Mouse (Mus musculus): ENCODE measurements around the gene Nol4l. TPM values are rescaled to one million over a fixed set of nuclear protein-coding genes. Genes with fewer than 3 reads are reported as not detected.
A peak's percentile ranks its signal among the peaks of the same experiment; 100 is the strongest.

The Nol4l gene
- polyA plus RNA-seq, 1 experiment from 2014 or later, result 31.8 TPM

DNA sequence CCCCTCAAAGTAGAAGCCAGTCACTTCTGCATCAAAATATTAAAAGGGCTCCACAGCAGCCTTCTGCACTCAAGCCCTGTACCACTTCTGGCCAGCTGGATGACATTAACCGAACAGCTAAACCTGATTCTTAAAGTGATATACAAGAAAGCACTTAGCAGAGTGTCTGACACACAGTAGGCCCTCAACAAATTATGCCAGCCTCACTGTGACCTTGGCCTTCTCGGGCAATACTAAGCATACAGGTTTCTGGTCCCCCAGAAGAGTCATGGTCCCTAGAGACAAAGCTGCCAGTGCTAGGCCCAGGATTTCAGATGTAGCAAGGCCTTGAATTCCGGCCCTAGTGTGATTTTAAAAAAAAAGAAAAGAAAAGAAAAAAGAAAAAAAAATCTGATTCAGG is 9.1 kb upstream of the Nol4l start:
- 88% methylated on average over 3 of the region's 3 CpGs for WGBS
- no peaks in the 10 kb centered on the region for H3K9me3 ChIP-seq
- H3K4me3 ChIP-seq, result no peak overlapping the region
- H3K4me2 ChIP-seq (replicated peaks), result no peak overlapping the region
- no peak for ATAC-seq (ENCODE audit: low FRiP score, low read depth)
- H3K27ac ChIP-seq (replicated peaks), result no peak overlapping the region
- H3K36me3 ChIP-seq, result no peaks in the 10 kb centered on the region
- 0 out of 2 replicates have a peak, but pooled peaks cover 8% of the 10 kb centered on the region for H3K27me3 ChIP-seq
- H3K9ac ChIP-seq (replicated peaks), result no peak overlapping the region
- no peaks in the 10 kb centered on the region for H3K4me1 ChIP-seq

GRCm38 (mm10) chr2:153533981-153534380 is 4.2 kb upstream of the Nol4l start:
- H3K4me1 ChIP-seq, result peaks cover 5% of the 10 kb centered on the region
- H3K27ac ChIP-seq (replicated peaks), result no peak overlapping the region
- H3K27me3 ChIP-seq, result peaks cover 32% of the 10 kb centered on the region
- H3K36me3 ChIP-seq, result no peaks in the 10 kb centered on the region
- no peak overlapping the region for H3K4me3 ChIP-seq
- H3K4me2 ChIP-seq (replicated peaks), result no peak overlapping the region
- no peak for ATAC-seq (ENCODE audit: low FRiP score, low read depth)
- no peaks in the 10 kb centered on the region for H3K9me3 ChIP-seq
- WGBS, result 63% methylated on average over 1 of the region's 1 CpGs
- no peak overlapping the region for H3K9ac ChIP-seq (replicated peaks)

DNA sequence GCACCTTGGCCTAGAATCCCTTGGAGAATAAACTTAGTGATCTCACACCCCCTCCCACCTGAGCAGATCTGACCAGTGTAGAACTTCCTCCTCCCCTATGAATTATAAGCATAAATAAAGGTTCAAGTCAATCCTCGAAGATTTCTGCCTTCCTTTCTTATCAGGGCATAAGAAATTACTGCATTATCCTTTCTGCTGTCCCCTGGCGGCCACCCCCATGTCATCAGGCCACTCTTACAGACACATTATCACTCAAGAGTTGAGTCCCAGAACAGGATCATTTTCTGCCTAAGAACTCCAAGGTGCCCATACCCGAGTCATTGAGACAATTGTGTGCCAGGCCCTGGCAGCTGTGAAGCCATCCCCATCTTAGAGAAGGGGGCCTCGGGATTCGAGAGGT is 1.2 kb upstream of the Nol4l start:
- Histone ChIP-seq H3K27me3 (peaks cover 45% of the 10 kb centered on the region), H3K36me3 (no peaks in the 10 kb centered on the region), H3K4me2 (replicated peaks) (no peak overlapping the region), H3K9me3 (no peaks in the 10 kb centered on the region), H3K27ac (replicated peaks) (no peak overlapping the region), H3K4me1 (peaks cover 33% of the 10 kb centered on the region), H3K9ac (replicated peaks) (no peak overlapping the region), H3K4me3 (no peak overlapping the region)
- ATAC-seq (ENCODE audit: low FRiP score, low read depth), result no peak
- WGBS, result 48% methylated on average over 5 of the region's 5 CpGs

DNA sequence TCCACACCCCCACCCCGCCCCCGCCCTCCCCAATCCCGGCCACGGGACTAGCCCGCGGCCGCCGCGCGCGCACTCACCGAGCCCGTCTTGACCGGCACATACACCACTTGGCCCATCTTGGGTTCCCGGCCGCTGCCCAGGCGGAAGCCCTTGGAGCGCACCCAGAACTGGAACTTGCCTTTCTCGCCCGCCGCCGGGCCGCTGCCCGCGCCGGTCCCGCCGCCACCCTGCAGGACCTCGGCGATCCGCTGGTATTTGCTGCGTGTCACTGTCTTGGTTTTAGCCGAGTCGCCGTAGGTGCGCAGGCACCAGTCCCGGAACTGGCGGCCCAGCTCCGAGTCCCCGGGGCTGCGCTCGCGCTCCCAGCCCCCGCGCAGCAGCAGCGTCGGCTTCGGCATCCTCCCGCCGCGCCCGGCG is 398 bp downstream of the Nol4l start:
- Histone ChIP-seq H3K9ac (replicated peaks) (peak overlapping the region; percentile 88), H3K27me3 (peaks cover 52% of the 10 kb centered on the region), H3K4me1 (peaks cover 46% of the 10 kb centered on the region), H3K27ac (replicated peaks) (peak overlapping the region; percentile 97), H3K9me3 (no peaks in the 10 kb centered on the region), H3K4me3 (peak overlapping the region; percentile 72), H3K4me2 (replicated peaks) (peak overlapping the region; percentile 96), H3K36me3 (no peaks in the 10 kb centered on the region)
- peak; percentile 3; the same call in 1 of the 2 replicates for ATAC-seq (ENCODE audit: low FRiP score, low read depth)
- WGBS, result 0% methylated on average over 37 of the region's 53 CpGs

DNA sequence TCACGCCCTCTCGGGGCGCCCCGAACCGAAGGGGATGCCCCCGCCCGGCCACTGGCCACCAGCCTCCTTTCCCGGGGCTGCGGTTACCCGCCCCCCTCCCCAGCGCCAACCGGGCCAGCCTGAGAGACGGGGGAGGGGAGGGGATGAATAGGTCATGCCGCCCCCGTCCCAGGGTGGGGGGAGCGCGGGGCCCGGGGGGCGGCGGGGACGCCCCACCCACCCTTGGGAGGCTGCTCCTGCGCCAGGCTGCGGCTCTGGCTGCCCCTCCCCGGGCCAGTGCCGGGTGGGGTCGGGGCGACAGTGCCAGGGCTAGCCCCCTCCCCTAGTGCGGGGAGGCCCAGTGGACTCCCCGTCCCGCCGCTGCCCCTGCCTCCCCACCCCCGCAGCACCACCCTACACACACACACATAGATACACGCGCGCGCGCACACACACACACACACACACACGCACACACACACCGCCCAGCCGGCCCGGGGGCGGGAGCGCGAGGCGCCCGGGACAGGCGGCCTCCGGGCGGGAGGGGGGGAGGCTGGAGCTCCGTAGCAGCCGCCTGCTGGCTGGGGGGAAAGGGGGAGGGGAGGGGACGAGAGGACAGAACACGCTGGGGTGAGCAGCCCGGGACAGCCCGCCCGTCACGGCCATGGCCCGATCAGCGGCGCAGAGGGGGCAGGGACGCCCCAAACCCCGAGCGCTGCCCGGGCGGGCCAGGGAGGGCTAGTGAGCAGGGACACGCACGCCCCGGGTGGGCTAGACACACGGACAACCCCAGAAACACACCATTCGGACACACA is 1.0 kb downstream of the Nol4l start:
- H3K27me3 ChIP-seq, result peaks cover 52% of the 10 kb centered on the region

GRCm38 (mm10) chr2:153527580-153528531 is 1.9 kb downstream of the Nol4l start:
- H3K4me2 ChIP-seq (replicated peaks), result peak overlapping the region; percentile 96
- H3K9me3 ChIP-seq, result no peaks in the 10 kb centered on the region
- H3K27me3 ChIP-seq, result peaks cover 56% of the 10 kb centered on the region
- H3K36me3 ChIP-seq, result no peaks in the 10 kb centered on the region
- ATAC-seq (ENCODE audit: low FRiP score, low read depth), result peak; percentile 64
- WGBS, result 2% methylated on average over 59 of the region's 85 CpGs
- H3K9ac ChIP-seq (replicated peaks), result peak overlapping the region; percentile 88
- H3K27ac ChIP-seq (replicated peaks), result peak overlapping the region; percentile 97
- peak overlapping the region; percentile 72 for H3K4me3 ChIP-seq
- peaks cover 57% of the 10 kb centered on the region for H3K4me1 ChIP-seq

More for the DNA sequence above, 1.0 kb downstream of the Nol4l start:
- peak overlapping the region; percentile 88 for H3K9ac ChIP-seq (replicated peaks)
- peak; percentile 47 for ATAC-seq (ENCODE audit: low FRiP score, low read depth)
- H3K36me3 ChIP-seq, result no peaks in the 10 kb centered on the region
- H3K4me2 ChIP-seq (replicated peaks), result peak overlapping the region; percentile 96
- H3K4me1 ChIP-seq, result peaks cover 49% of the 10 kb centered on the region
- peak overlapping the region; percentile 72 for H3K4me3 ChIP-seq
- H3K27ac ChIP-seq (replicated peaks), result peak overlapping the region; percentile 97
- under 1% methylated on average over 27 of the region's 70 CpGs for WGBS
- no peaks in the 10 kb centered on the region for H3K9me3 ChIP-seq

- peak overlapping the region; percentile 72 for H3K4me3 ChIP-seq
- no peak for ATAC-seq (ENCODE audit: low FRiP score, low read depth)
- 44% methylated on average over 9 of the region's 9 CpGs for WGBS
- H3K27me3 ChIP-seq, result peaks cover 48% of the 10 kb centered on the region
- peak overlapping the region; percentile 88; the same call in 1 of the 2 replicates for H3K9ac ChIP-seq (replicated peaks)
- H3K9me3 ChIP-seq, result no peaks in the 10 kb centered on the region
- H3K36me3 ChIP-seq, result no peaks in the 10 kb centered on the region
- H3K4me2 ChIP-seq (replicated peaks), result peak overlapping the region; percentile 96
- H3K27ac ChIP-seq (replicated peaks), result peak overlapping the region; percentile 97
- H3K4me1 ChIP-seq, result peaks cover 66% of the 10 kb centered on the region
These were observed 2.8 kb downstream of the Nol4l start for GRCm38 (mm10) chr2:153526850-153527530.

DNA sequence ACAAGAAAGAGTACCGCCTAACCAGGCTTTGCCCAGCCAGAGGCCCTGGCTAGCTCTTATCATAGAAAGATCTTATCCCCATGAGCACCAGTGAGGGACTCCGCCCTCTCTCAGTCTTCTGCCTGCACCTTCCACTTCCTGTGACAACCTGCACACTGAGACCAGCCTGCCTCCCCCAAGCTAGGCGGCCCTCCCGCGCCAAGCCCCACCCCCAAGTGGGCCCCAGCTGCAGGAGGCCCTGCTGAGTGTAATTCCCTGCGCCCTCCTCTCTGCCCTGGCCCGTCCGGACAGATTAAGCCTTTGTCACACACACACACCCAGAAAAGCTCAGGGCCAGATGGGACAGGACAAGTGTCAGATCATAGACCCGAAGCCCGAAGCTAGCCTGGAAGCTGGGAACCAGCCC is 3.9 kb downstream of the Nol4l start:
- peaks cover 67% of the 10 kb centered on the region for H3K4me1 ChIP-seq
- H3K36me3 ChIP-seq, result no peaks in the 10 kb centered on the region
- H3K27ac ChIP-seq (replicated peaks), result peak overlapping the region; percentile 97
- 12% methylated on average over 10 of the region's 10 CpGs for WGBS
- no peak for ATAC-seq (ENCODE audit: low FRiP score, low read depth)
- H3K9me3 ChIP-seq, result no peaks in the 10 kb centered on the region
- peaks cover 38% of the 10 kb centered on the region for H3K27me3 ChIP-seq
- no peak overlapping the region for H3K4me3 ChIP-seq
- H3K4me2 ChIP-seq (replicated peaks), result peak overlapping the region; percentile 96
- H3K9ac ChIP-seq (replicated peaks), result no peak overlapping the region

DNA sequence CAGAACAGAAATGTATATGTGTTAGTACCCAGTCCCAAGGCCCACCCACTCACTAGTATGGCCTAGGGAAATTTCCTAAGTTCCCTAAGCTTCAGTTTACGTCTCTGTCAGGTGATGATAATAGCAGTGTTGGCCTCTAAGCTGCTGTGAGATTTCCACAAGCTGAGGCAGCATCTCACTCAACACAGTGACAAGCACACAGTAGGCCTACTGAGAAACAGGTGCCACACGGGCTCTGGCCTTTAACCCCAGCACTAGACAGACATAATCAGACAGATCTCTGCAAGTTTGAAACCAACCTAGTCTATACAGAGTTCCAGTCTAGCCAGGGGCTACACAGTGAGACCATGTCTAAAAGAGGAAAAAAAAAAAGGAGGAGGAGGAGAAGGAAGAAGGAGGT is 5.0 kb downstream of the Nol4l start:
- Histone ChIP-seq H3K4me2 (replicated peaks) (no peak overlapping the region), H3K9ac (replicated peaks) (no peak overlapping the region), H3K27ac (replicated peaks) (0 out of 2 replicates have a peak overlapping the region, but pooled peaks have one; percentile 97), H3K9me3 (no peaks in the 10 kb centered on the region), H3K27me3 (peaks cover 27% of the 10 kb centered on the region), H3K4me1 (peaks cover 62% of the 10 kb centered on the region), H3K36me3 (no peaks in the 10 kb centered on the region), H3K4me3 (no peak overlapping the region)
- WGBS, result 63% methylated on average over 2 of the region's 2 CpGs
- no peak for ATAC-seq (ENCODE audit: low FRiP score, low read depth)

DNA sequence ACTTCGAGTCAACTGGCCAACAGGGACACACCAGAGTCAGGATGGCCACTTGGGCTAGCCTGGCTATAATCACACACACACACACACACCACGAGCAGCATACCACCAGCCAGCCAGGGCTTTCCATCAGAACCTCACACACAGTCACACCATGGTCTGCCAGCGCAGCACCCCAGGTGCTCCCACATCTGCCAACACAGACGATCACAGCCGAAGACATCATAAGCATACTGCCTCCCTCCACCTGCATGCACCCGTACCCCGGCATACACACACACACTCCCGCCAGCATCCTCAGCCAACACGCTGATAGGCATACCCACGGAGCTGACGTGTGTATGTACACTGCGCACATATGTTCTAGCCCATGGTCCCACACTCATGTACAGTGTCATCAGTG is 6.1 kb downstream of the Nol4l start:
- no peak for ATAC-seq (ENCODE audit: low FRiP score, low read depth)
- Histone ChIP-seq H3K4me2 (replicated peaks) (no peak overlapping the region), H3K9ac (replicated peaks) (no peak overlapping the region), H3K36me3 (no peaks in the 10 kb centered on the region), H3K27me3 (peaks cover 27% of the 10 kb centered on the region), H3K4me1 (peaks cover 62% of the 10 kb centered on the region), H3K4me3 (no peak overlapping the region), H3K9me3 (no peaks in the 10 kb centered on the region), H3K27ac (replicated peaks) (no peak overlapping the region)
- whole genome bisulfite sequencing, result 91% methylated on average over 12 of the region's 12 CpGs

GRCm38 (mm10) chr2:153523143-153523542 is 6.6 kb downstream of the Nol4l start:
- no peak for ATAC-seq (ENCODE audit: low FRiP score, low read depth)
- Histone ChIP-seq H3K36me3 (no peaks in the 10 kb centered on the region), H3K4me3 (no peak overlapping the region), H3K4me2 (replicated peaks) (no peak overlapping the region), H3K4me1 (peaks cover 56% of the 10 kb centered on the region), H3K9me3 (no peaks in the 10 kb centered on the region), H3K27me3 (peaks cover 27% of the 10 kb centered on the region), H3K27ac (replicated peaks) (no peak overlapping the region), H3K9ac (replicated peaks) (no peak overlapping the region)
- WGBS, result 70% methylated on average over 9 of the region's 9 CpGs

Data from midbrain, embryonic 12.5 days (tissue).